22 mouse cellular contexts compared by ENCODE assay signal in genomic region chr1:37711596-37712356, GRCm38 (mm10). TPM values are rescaled to one million over a fixed set of nuclear protein-coding genes. Genes with fewer than 3 reads are reported as not detected.
"Had no signal": no experiment of that assay in that cellular context is flagged by ENCODE, and none has a peak within 500 bp of the region (broad histone marks: within the 10 kb centered on the region; RNA-seq: fewer than 3 reads in every experiment).

No protein-coding gene starts in this region.

- H3K27me3 ChIP-seq: limb, embryonic 13.5 days; liver, embryonic 15.5 days; lung, embryonic 15.5 days; midbrain, embryonic 13.5 days; neural tube, embryonic 13.5 days had no signal

- H3K36me3 ChIP-seq: limb, embryonic 10.5 days; limb, embryonic 13.5 days; liver, embryonic 12.5 days; liver, embryonic 15.5 days; lung, embryonic 15.5 days; midbrain, embryonic 10.5 days; midbrain, embryonic 13.5 days; neural tube, embryonic 13.5 days had no signal

- H3K27ac ChIP-seq: kidney, postnatal 0 days; limb, embryonic 10.5 days; limb, embryonic 13.5 days; liver, embryonic 12.5 days; liver, embryonic 15.5 days; lung, embryonic 15.5 days; macrophage; midbrain, embryonic 10.5 days; midbrain, embryonic 13.5 days; neural tube, embryonic 13.5 days had no signal

- H3K4me3 ChIP-seq: limb, embryonic 10.5 days; limb, embryonic 13.5 days; liver, embryonic 12.5 days; liver, embryonic 15.5 days; lung, embryonic 15.5 days; megakaryocyte, embryonic 14.5 days; midbrain, embryonic 10.5 days; midbrain, embryonic 13.5 days; myocyte; neural tube, embryonic 13.5 days had no signal

- H3K9me3 ChIP-seq: limb, embryonic 10.5 days; limb, embryonic 13.5 days; liver, embryonic 12.5 days; liver, embryonic 15.5 days; lung, embryonic 15.5 days; midbrain, embryonic 10.5 days; midbrain, embryonic 13.5 days; neural tube, embryonic 13.5 days had no signal

- H3K9ac ChIP-seq: limb, embryonic 13.5 days; liver, embryonic 12.5 days; liver, embryonic 15.5 days; lung, embryonic 15.5 days; midbrain, embryonic 13.5 days; neural tube, embryonic 13.5 days had no signal

- H3K4me1 ChIP-seq: limb, embryonic 10.5 days; limb, embryonic 13.5 days; liver, embryonic 12.5 days; liver, embryonic 15.5 days; lung, embryonic 15.5 days; midbrain, embryonic 10.5 days; midbrain, embryonic 13.5 days; neural tube, embryonic 13.5 days had no signal

- H3K4me2 ChIP-seq: limb, embryonic 13.5 days; liver, embryonic 12.5 days; liver, embryonic 15.5 days; lung, embryonic 15.5 days; midbrain, embryonic 13.5 days; neural tube, embryonic 13.5 days had no signal

- DNase-seq: kidney, adult 18-20 months; kidney, postnatal 25 days; liver; lung, adult 18-20 months; lung, postnatal 14 days; thymus, adult 18-20 months; thymus, postnatal 36 days had no signal

- ATAC-seq: inflammation-experienced regulatory T-cells, adult 6 months; liver, embryonic 12.5 days; midbrain, embryonic 13.5 days; midbrain, embryonic 16.5 days had no signal

RNA-seq across cellular contexts. Expression of gene 2010300C02Rik, which starts 8.1 kb away (rescaled TPM):
- total RNA-seq: monocyte, adult 5-6 weeks had no signal
- polyA plus RNA-seq: macrophage, myocyte had no signal
